Mouse (Mus musculus): ENCODE results near the gene Syngr2. TPM values are rescaled to one million over a fixed set of nuclear protein-coding genes. Genes with fewer than 3 reads are reported as not detected.
"Not testable (repeated sequence)": the region's sequence is repeated elsewhere in the genome, so short reads cannot be mapped to it uniquely, and the experiment has no call there.

The Syngr2 gene
- polyA plus RNA-seq, 1 experiment from 2014 or later = 29.6 TPM

- 40% methylated on average over 24 of the region's 24 CpGs for whole genome bisulfite sequencing
- H3K27me3 ChIP-seq = peaks cover 28% of the 10 kb centered on the region
- 0 out of 2 replicates have a peak, but pooled peaks cover 4% of the 10 kb centered on the region for H3K36me3 ChIP-seq
- H3K4me2 ChIP-seq (replicated peaks) = peak within 1 kb of the TSS; percentile 84
- peaks cover 41% of the 10 kb centered on the region for H3K4me1 ChIP-seq
- H3K27ac ChIP-seq = peak within 1 kb of the TSS; percentile 58
- H3K9ac ChIP-seq = peak within 1 kb of the TSS; percentile 29; the same call in 1 of the 2 replicates
- ATAC-seq (ENCODE audit: insufficient number of reproducible peaks, insufficient read depth, low FRiP score, low TSS enrichment) = no peak
- peak within 1 kb of the TSS; percentile 44 for H3K4me3 ChIP-seq
- no peaks in the 10 kb centered on the region for H3K9me3 ChIP-seq
Measured at GRCm38 (mm10) chr11:117781993-117782704, 27.3 kb upstream of the Syngr2 start, which contains the start of the genes Tmc8 and Tmc6. Gene Tmc8, plus strand, starts transcription at chr11:117782076. Gene Tmc6, minus strand, starts transcription at chr11:117782198.

DNA sequence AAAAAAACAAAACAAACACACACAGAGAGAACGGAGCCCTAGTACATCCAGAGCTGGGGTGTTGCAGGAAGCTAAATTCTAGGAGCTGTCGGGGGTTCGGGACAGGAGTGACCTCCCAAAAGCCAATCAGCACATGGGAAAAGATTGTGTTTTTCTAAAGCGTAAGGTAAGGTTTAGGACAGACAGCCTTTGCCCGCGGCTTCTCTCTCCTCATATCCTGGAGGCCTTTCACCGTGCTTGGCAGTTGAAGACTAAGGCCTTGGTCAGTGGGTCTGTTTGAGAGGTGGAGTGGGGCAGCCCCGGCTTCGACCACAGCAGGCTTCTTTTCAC lies 26.8 kb upstream of the Syngr2 start:
- Histone ChIP-seq H3K9ac (peak overlapping the region; percentile 29; the same call in 1 of the 2 replicates), H3K27me3 (peaks cover 28% of the 10 kb centered on the region), H3K4me1 (peaks cover 41% of the 10 kb centered on the region), H3K36me3 (no peaks in the 10 kb centered on the region), H3K4me3 (peak overlapping the region; percentile 30), H3K27ac (peak overlapping the region; percentile 58; the same call in 1 of the 2 replicates), H3K9me3 (no peaks in the 10 kb centered on the region), H3K4me2 (replicated peaks) (peak overlapping the region; percentile 55)
- WGBS = 45% methylated on average over 9 of the region's 9 CpGs
- no peak for ATAC-seq (ENCODE audit: insufficient number of reproducible peaks, insufficient read depth, low FRiP score, low TSS enrichment)

- H3K9me3 ChIP-seq = no peaks in the 10 kb centered on the region
- H3K36me3 ChIP-seq = no peaks in the 10 kb centered on the region
- peak overlapping the region; percentile 55 for H3K4me2 ChIP-seq (replicated peaks)
- H3K27ac ChIP-seq = peak overlapping the region; percentile 58; the same call in 1 of the 2 replicates
- peak overlapping the region; percentile 30 for H3K4me3 ChIP-seq
- peak overlapping the region; percentile 29 for H3K9ac ChIP-seq
- peaks cover 28% of the 10 kb centered on the region for H3K27me3 ChIP-seq
- H3K4me1 ChIP-seq = peaks cover 41% of the 10 kb centered on the region
- ATAC-seq (ENCODE audit: insufficient number of reproducible peaks, insufficient read depth, low FRiP score, low TSS enrichment) = no peak
- 4% methylated on average over 31 of the region's 31 CpGs for WGBS
Measured at GRCm38 (mm10) chr11:117783089-117783488, 26.4 kb upstream of the Syngr2 start.

DNA sequence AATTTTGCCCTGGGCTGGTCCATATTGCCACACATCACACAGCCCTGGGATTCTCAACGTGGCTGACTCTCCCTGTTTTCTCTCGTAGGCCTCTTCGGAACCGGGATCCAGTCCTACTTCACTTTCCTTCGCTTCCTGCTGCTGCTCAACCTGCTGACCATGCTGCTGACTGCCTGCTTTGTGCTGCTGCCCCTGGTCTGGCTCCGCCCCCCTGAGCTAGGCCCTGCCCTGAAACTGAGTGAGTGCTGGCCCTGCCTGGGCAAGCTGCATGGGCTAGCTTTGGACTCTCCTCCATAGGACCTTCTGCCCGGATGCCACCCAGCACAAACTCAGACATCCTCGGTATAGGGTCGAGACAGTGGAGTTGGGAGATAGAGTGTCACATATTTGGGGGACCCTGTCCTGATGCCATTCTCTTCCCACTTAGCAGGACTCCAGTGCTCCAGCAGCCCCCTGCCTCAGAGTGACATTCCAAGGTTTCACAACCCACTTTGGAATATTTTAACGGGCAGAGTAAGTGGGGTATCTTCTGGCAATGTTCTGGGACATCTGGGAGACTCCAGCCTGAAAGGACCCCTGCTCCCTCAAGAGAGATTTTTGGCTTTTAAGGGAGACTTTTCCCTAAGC lies 25.7 kb upstream of the Syngr2 start:
- Histone ChIP-seq H3K27me3 (peaks cover 28% of the 10 kb centered on the region), H3K4me2 (replicated peaks) (peak overlapping the region; percentile 55), H3K36me3 (no peaks in the 10 kb centered on the region), H3K4me3 (peak overlapping the region; percentile 30), H3K9me3 (no peaks in the 10 kb centered on the region), H3K4me1 (peaks cover 37% of the 10 kb centered on the region), H3K9ac (no peak overlapping the region; the same call in 1 of the 2 replicates), H3K27ac (no peak overlapping the region)
- ATAC-seq (ENCODE audit: insufficient number of reproducible peaks, insufficient read depth, low FRiP score, low TSS enrichment) = no peak
- WGBS = 28% methylated on average over 10 of the region's 10 CpGs

GRCm38 (mm10) chr11:117786294-117786693 lies 23.2 kb upstream of the Syngr2 start:
- no peak overlapping the region for H3K27ac ChIP-seq
- no peaks in the 10 kb centered on the region for H3K9me3 ChIP-seq
- no peak overlapping the region for H3K9ac ChIP-seq
- H3K4me1 ChIP-seq = peaks cover 27% of the 10 kb centered on the region
- H3K4me3 ChIP-seq = no peak overlapping the region
- ATAC-seq (ENCODE audit: insufficient number of reproducible peaks, insufficient read depth, low FRiP score, low TSS enrichment) = no peak
- no peaks in the 10 kb centered on the region for H3K36me3 ChIP-seq
- peaks cover 39% of the 10 kb centered on the region for H3K27me3 ChIP-seq
- WGBS = 12% methylated on average over 10 of the region's 10 CpGs
- H3K4me2 ChIP-seq (replicated peaks) = no peak overlapping the region

- peaks cover 18% of the 10 kb centered on the region for H3K4me1 ChIP-seq
- not testable (repeated sequence) for H3K27ac ChIP-seq; ATAC-seq (ENCODE audit: insufficient number of reproducible peaks, insufficient read depth, low FRiP score, low TSS enrichment); H3K4me3 ChIP-seq; H3K36me3 ChIP-seq; H3K9ac ChIP-seq; H3K9me3 ChIP-seq; H3K4me2 ChIP-seq (replicated peaks)
- peaks cover 22% of the 10 kb centered on the region for H3K27me3 ChIP-seq
- WGBS = 82% methylated on average over 7 of the region's 7 CpGs
Measured at GRCm38 (mm10) chr11:117788481-117788880, 21.0 kb upstream of the Syngr2 start.

DNA sequence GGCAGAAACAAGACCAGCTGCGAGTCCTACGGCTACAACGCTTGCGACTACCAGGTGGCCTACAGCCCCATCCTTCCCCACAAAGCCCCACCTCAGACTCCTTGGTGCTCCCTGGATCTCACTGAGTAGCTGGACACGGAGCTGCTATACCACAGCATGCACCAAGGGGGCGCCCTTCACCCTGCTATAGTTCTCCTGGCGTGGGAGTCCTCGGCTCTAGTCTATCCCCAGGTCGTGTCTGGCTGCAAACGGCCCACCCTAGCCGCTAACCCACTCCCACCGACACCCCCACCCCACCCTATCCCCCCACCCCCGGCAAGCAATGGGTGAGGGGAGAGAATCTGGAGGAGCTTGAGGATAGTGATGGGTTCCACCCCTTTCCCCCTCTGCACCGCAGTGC lies 19.2 kb upstream of the Syngr2 start:
- no peak overlapping the region for H3K4me3 ChIP-seq
- H3K9me3 ChIP-seq = no peaks in the 10 kb centered on the region
- peaks cover 15% of the 10 kb centered on the region for H3K4me1 ChIP-seq
- no peaks in the 10 kb centered on the region for H3K36me3 ChIP-seq
- no peak for ATAC-seq (ENCODE audit: insufficient number of reproducible peaks, insufficient read depth, low FRiP score, low TSS enrichment)
- no peak overlapping the region for H3K27ac ChIP-seq
- WGBS = 4% methylated on average over 14 of the region's 14 CpGs
- peaks cover 16% of the 10 kb centered on the region for H3K27me3 ChIP-seq
- peak overlapping the region; percentile 35 for H3K4me2 ChIP-seq (replicated peaks)
- H3K9ac ChIP-seq = no peak overlapping the region

DNA sequence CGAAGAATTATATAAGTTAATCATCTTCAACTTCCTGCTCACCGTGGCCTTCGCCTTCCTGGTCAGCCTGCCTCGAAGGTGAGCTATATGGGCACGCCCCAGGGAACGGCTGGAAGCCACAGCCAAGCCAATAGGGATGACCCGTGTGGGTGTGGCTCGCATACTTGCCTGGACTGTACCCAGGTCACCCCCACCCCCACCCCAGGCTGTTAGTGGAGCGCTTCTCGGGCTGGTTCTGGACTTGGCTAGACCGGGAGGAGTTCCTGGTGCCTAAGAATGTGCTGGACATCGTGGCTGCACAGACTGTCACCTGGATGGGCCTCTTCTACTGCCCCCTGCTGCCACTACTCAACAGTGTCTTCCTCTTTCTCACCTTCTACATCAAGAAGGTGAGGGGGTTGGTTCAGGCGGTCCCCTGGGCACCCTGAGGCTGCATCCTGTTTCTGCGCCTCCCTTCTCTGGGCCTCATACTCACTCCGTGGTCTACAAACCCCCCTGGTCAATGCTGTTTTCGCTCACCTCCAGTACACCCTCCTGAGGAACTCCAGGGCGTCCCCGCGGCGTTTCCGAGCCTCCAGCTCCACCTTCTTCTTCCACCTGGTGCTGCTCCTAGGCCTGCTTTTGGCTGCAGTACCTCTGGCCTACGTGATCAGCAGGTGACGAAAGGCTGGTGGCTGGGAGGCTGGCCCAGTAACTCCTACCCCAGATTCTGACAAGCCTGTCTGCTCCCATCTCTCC lies 18.6 kb upstream of the Syngr2 start:
- no peak for ATAC-seq (ENCODE audit: insufficient number of reproducible peaks, insufficient read depth, low FRiP score, low TSS enrichment)
- H3K4me3 ChIP-seq = no peak overlapping the region
- H3K4me2 ChIP-seq (replicated peaks) = peak overlapping the region; percentile 35
- peaks cover 16% of the 10 kb centered on the region for H3K27me3 ChIP-seq
- no peaks in the 10 kb centered on the region for H3K9me3 ChIP-seq
- H3K9ac ChIP-seq = no peak overlapping the region
- no peaks in the 10 kb centered on the region for H3K36me3 ChIP-seq
- WGBS = 30% methylated on average over 23 of the region's 23 CpGs
- peaks cover 15% of the 10 kb centered on the region for H3K4me1 ChIP-seq
- H3K27ac ChIP-seq = no peak overlapping the region

DNA sequence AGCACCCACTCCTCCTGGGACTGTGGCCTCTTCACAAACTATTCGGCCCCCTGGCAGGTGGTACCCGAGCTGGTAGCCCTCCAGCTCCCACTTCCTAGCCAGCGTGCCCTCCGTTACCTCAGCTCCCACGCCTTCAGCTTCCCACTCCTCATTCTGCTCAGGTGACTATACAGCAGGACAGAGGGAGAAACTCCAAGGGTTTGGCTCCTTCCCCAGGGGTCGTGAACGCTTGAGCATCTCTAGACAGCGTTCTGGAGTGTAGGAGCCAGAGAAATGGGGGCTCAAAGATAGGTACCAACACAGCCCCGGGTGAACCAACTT lies 18.1 kb upstream of the Syngr2 start:
- Histone ChIP-seq H3K4me2 (replicated peaks) (no peak overlapping the region), H3K9me3 (no peaks in the 10 kb centered on the region), H3K27me3 (peaks cover 16% of the 10 kb centered on the region), H3K4me3 (no peak overlapping the region), H3K9ac (no peak overlapping the region), H3K27ac (no peak overlapping the region), H3K36me3 (no peaks in the 10 kb centered on the region), H3K4me1 (peaks cover 15% of the 10 kb centered on the region)
- WGBS = 86% methylated on average over 9 of the region's 9 CpGs
- no peak for ATAC-seq (ENCODE audit: insufficient number of reproducible peaks, insufficient read depth, low FRiP score, low TSS enrichment)

GRCm38 (mm10) chr11:117792281-117792888 lies 17.1 kb upstream of the Syngr2 start:
- Histone ChIP-seq H3K9me3 (no peaks in the 10 kb centered on the region), H3K27me3 (peaks cover 16% of the 10 kb centered on the region), H3K36me3 (no peaks in the 10 kb centered on the region), H3K4me1 (peaks cover 21% of the 10 kb centered on the region), H3K9ac (peak overlapping the region; percentile 36), H3K4me2 (replicated peaks) (peak overlapping the region; percentile 47), H3K4me3 (no peak overlapping the region), H3K27ac (0 out of 2 replicates have a peak overlapping the region, but pooled peaks have one; percentile 30)
- WGBS = 9% methylated on average over 22 of the region's 22 CpGs
- 0 out of 2 replicates have a peak, but pooled peaks have one; percentile 30 for ATAC-seq (ENCODE audit: insufficient number of reproducible peaks, insufficient read depth, low FRiP score, low TSS enrichment)

GRCm38 (mm10) chr11:117794035-117794551 lies 15.4 kb upstream of the Syngr2 start:
- H3K27ac ChIP-seq = no peak overlapping the region
- H3K4me2 ChIP-seq (replicated peaks) = no peak overlapping the region
- peaks cover 23% of the 10 kb centered on the region for H3K4me1 ChIP-seq
- no peak overlapping the region for H3K9ac ChIP-seq
- H3K9me3 ChIP-seq = no peaks in the 10 kb centered on the region
- H3K4me3 ChIP-seq = no peak overlapping the region
- peaks cover 16% of the 10 kb centered on the region for H3K27me3 ChIP-seq
- ATAC-seq (ENCODE audit: insufficient number of reproducible peaks, insufficient read depth, low FRiP score, low TSS enrichment) = no peak
- H3K36me3 ChIP-seq = no peaks in the 10 kb centered on the region
- 61% methylated on average over 4 of the region's 4 CpGs for WGBS

All from embryonic facial prominence, embryonic 12.5 days (tissue).